Mouse (Mus musculus) adrenal gland, postnatal 36 days (tissue): ENCODE measurements around the gene Dclk3. TPM values are rescaled to one million over a fixed set of nuclear protein-coding genes. Genes with fewer than 3 reads are reported as not detected.

Experiments
- DNase-seq, 2 experiments: peaks; one replicate each; pipeline ENCODE4 v3.0.0; 2021; ENCODE audit warnings: mixed read lengths in 1 of 2
- total RNA-seq, 2 experiments: library from RNA; stranded (reverse); gene quantifications; 2 replicates each; pipeline ENCODE4 v1.2.3; 2021

The Dclk3 gene
- total RNA-seq, 2 experiments from 2014 or later, result 0.73 to 0.86 TPM

DNA sequence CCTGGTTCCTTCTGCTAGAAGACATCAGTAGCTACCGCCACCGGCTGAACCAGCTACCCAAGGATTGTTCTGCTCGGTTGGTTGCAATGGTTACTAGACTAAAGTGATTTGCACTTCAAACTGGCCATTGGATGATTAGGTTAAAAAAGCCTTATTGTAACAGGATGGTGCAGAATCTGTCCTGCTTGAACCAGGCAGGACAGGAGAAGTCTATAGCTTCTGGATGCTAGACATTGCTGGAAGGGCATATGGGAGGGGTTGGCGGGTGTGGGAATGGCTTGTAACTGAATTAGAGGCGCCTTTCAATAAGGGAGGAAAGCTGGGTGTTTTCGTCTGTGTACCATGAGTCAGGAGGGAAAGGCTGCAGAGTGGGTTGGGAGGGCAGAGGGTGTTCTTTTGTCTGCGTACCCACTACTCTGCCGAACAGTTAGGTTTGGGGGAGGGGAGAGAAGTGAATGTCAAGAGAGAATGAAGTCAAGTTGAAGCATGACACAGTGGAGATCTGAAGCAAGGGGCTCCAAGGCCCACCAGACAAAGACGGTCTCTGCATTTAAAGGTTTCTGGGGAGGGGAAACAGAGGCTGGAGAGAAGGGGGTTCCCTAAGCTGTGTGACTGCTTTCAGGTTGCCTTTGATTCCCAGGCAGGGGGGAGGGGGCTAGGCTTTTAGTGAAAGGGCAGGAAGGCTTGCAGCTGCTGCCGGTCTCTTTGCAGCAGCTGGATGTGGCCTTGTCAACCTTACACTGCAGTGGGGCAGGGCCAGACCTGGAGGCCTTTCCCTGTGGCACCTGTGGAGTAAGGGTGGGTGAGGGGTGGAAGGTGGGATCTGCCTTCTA, 48.0 kb downstream of the Dclk3 start:
- DNase-seq, result no peak

DNA sequence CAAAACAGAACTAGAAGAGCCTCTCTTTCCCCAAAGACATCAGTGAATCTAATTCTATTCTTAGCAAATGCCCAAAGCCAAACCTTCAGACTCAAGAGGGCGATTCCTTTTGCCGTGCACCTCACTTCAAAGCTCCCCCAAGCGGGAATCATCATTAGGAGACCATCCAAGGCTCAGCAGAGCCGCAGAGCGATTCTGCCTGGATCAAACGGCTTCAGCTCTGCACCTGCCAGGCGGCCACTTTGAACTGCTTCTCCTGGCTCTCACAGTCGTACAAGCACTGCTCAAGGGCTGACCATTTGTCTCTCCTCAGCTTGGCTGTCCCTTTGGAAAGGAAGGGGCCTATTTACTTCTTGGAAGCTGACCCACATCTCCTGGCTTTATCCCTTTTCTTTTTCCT, 51.7 kb downstream of the Dclk3 start:
- no peak for DNase-seq

DNA sequence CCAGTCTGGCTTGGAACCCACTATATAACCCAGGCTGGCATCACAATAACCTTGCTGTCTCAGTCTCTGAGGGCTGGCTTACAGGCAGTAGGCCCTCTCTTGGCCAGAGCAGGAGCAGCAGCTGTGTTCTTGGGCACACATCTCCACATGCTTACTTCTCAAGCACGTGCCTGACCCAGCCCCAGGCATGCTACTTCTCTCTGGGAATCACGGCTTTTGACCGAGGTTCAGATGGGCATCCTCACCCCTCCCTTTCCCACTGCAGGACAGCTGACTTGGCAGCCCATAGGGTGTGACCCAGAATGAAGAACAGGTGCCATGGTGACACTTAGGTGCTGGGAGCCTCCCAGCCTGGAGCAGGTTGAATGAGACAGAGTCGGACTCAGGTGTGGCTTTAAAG, 52.4 kb downstream of the Dclk3 start:
- no peak for DNase-seq

DNA sequence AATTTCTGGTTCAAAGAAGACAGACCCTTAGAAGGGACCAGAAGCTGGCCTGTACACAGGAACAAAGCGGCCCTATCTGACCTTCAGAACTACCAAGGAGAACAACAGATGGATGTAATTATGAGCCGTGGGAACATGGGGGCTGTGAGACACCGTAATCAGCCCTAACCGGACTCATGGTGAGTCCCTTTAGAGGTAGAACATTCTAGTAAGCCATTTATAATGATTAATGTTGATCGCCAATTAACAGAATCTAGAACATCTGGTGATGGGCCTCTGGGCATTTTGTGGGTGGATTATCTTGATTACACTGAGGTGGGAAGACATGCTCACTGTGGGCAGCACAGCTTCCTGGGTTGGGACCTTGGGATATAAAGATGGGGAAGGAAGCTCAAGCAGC, 54.6 kb downstream of the Dclk3 start:
- no peak for DNase-seq

DNA sequence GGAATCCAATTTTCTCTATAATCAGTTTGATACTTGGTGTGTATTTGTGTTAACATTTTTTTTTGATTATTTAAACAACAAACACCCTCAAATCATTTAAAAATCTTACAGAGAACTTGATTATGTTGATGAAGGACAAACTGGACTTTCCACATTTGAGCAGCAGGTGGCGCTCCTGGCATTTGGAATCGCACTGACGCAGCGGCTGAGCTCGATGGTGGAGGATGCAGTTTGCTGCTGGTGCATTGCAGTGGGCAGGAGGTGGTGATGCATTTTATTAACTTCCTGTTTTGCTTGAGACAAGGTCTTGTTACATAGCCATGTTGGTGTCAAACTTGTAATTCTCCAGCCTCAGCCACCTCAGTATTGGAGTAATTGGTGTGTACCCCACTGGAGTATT, 56.7 kb downstream of the Dclk3 start:
- peak; percentile 74 to 81 for DNase-seq

DNA sequence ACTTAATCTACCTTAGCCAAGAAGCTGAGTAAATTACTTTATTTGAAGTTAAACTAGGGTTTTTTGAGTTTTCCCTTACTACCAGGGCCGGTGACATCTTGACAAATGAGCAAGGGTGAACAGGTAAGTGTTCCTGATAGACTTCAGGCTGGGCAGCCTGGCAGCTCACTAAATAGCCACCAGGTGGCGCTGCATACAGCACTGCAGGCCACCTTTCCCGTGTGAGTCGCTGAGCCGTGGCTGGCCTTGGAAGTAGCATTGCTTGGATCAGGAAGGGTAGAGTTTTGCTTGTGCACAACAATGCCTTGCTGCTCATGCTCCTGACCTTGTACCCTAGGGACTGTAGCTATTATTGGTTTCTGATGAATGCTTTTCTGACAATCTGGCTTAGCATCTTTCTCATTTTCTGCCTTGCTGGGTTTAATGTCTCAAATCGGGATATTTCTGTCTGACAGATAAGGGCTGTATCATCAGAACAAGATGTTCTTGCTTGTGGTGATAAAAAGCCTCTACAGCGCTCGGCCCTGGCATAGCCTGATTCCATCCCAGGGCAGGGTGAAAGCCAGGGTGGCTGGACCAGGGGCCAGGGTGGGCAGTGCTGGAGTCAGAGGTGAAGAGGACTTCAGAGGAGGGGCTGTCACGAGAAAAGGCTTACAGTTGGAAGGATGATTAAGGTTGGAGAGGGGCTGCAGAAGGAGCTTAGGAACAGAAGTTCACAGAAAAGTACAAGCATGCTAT, 58.4 kb downstream of the Dclk3 start:
- peak; percentile 81 to 87 for DNase-seq

DNA sequence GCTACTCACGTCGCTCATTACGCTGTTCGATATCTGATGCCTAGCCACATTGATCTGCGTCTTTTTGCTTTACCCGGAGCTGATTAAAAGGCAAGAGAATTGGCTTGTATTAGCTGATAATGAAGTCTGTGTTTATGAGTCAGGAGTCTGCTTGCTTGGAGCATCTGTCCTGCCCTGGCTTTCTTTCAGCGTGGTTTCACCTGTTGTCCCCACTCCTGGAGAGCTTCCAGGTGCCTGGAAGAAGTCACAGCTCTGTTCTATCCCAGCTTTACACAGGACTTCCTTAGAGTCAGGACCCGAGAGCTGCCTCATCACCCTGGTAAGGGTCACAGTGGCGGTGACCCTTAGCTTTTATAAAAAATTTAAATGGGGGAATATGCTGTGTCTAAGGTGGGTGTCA, 61.3 kb downstream of the Dclk3 start:
- no peak for DNase-seq

DNA sequence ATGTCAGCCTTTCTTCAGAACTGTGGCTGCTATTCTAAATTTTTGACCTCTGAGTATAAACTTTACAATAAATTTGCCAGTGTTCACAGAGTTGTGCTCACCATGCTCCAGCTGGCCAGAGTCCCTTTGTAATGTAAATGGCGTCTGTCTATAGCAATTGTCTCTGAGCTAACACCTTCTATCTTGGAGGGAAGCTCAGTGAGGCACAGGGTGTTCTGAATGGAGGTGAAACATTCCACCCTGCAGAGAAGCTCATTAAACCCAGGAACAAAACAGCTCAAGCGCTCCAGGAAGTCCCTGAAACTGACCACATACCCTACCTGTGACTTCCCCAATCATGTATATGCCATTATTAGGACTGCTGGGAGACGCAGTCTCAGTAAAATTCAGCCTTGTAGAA, 67.2 kb downstream of the Dclk3 start:
- DNase-seq, result no peak

DNA sequence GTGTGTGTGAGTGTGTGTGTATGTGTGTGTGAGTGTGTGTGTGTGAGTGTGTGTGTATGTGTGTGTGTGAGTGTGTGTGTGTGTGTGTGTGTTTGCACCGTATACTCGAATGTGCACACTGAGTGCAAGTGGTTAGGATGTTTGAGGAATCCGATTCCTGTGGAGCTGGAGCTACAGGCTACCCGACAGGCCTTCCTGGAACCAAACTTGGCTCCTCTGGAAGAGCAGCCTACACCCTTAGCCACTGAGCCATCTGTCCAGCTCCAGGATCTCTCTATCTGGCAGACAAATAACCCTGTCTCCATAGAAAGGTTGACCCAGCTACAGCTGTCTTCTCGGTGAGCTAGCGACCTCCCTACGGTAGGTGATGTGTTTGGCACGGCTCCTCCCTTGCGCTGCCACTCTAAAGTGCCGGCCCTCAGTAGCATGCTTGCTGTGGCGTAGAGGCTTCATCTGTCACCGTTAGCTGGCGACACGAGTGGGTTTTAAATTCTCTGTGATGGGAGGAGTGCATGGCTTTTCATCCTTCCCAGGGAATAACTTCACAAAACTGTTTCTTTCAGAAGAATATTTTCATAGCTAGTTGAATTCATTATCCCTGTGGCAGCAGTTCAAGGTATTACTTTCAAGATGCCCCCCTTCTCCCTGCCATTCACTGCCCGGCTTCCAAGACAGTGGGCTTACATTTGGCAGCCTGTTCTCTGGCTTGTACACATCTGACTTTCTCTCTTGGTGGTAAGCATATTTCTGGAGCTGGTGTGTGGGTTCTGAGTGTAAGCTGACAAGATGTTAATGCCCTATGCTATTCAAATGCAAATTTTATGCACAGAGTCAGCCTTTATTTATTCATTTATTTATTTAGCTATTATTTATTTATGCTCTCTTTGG, 75.9 kb downstream of the Dclk3 start:
- DNase-seq, result no peak

DNA sequence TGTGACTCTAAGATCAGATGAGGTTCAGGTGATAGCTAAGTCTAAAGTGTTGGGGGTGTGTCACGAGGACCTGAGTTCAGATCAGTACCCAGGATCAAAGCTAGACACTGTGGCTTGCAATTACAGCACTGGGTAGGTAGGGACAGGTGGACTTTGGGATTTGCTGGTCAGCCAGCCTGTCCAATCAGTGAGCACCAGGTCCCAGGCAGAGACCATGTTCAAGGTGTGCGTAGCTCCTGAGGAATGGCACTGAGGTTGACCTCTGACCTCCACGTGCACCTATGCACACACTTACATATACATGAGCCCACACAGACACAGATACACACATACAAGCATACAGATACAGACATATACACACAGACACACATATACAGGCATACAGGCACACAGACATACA, 76.7 kb downstream of the Dclk3 start:
- DNase-seq, result no peak

DNA sequence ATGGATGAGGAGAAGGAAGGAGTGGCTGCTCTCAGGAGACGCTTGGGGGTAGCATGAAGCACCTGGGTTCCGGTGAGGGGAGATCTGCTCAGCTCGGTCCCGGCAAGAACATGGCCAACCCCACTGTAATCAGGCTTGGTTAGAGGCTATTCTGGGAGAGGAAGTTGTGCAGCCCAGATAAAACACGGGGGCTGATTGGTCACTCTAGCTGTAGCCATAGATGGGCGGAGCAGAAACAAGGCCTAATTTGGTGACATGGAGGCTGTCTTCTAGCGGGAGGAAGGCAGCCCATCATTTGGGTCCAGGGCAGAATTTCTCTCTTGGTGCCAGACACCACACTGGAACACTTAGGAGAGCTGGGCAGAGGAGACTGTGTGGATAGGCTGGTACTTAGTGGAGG, 83.3 kb downstream of the Dclk3 start:
- no peak for DNase-seq

DNA sequence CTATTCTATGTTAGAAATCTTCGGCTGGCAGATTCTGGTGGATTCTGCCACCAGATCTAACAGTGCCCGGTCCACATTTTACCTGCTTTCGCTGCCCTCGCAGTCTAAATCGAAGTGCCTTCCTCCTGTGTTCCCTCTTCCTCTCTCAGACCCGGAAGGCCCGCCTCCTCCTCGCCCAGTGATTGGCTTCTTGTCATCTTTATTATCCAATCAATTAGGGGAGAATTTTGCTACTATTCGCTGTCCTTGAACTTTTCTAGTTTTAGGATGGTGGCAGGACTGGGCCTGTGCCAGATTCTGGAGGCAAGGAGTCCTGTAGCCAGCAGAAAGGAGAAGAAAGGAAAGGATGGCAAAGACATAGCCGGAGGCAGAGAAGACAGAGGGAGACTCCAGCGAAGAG, 84.2 kb downstream of the Dclk3 start:
- no peak for DNase-seq

DNA sequence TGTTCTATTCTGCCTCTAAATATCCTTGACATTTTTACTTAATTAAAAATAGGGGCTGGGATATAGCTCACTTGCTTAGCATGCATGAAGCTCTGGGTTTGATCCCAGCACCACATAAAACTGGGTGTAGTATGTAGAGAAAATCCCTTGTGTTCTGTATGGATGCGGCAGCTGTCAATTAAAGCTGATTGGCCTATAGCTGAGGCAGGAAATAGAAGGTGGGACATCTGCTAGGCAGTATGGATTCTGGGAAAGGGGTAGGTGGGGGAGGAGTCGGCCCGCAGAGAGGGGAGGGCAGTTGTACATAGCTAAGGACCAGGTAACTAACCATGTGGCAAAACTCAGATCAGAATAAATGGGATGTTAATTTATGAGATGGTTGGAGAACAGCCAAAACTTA, 85.0 kb downstream of the Dclk3 start:
- no peak for DNase-seq

DNA sequence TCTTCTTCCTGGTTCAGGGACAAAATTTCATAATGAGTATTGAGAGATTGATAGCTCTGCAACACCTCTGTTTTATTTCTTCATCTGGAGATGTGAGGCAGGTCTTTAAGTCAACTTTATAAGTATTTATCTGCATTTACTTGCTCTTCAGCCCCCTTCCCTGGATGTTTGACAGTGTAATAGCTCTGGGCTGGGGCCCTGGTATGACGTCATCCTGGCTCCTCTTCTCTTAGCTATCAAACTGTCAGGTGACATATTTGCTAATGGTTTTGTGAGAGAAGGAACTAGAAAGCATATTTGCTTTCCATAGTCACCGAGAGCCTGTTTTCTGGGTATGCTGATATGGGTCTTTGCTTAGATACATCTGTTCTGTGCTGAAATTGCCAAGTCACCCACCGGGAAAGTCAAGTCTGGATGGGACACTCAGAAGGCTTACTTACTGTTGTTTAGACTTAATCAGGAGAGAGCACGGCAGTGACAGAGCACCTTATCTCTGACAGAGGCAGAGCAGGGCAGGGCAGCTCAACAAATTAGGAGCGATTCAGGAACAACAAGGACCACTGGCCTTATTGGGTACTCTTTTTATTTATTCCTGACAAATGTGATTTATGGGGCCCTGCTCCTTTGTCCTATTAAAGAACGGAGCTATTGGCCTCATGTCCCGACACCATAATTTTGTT, 96.0 kb downstream of the Dclk3 start:
- no peak for DNase-seq

DNA sequence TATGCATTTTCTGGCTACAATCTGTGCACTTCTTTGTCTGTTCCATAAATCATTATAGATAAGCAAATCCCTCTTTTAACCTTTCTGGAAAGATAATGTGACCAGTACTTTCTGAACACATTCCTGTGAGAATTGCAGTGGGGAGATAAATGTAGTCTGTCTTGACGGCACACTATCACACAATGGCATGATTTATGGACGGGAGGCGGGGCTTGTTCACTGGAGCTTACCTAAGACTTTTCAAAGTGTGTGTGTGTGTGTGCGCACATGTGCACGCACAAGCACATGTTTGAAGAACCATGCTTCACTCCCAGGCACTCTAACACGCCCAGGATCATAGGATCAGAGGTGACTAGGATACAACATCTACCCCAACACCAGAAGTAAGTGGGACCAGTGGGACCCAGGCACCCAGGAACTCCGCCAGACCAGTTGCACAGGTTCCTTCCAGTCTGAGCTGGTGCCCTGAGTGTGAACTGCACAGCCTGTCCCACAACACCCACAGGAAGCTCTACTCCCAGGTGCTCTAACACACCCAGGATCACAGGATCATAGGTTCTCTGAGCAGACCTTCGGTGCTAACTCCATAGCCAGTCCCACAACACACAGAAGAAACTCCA, 96.7 kb downstream of the Dclk3 start:
- DNase-seq, result no peak

Other genes with a start within 250 kb of the Dclk3 start
- gene Mlh1, start 167.3 kb upstream of the Dclk3 start, total RNA-seq, result 10 to 100 TPM; 14.0 to 15.3 TPM
- gene Epm2aip1, start 167.2 kb upstream of the Dclk3 start, total RNA-seq, result 10 to 100 TPM; 43.5 to 48.6 TPM
- gene Trank1, start 127.3 kb upstream of the Dclk3 start, total RNA-seq, result 100 to 1,000 TPM in 1 of 2 experiments, 10 to 100 TPM in 1; 47.0 to 175 TPM